Comparison of ENCODE assay signal across 9 mouse cellular contexts in genomic region chr12:5088639-5089038, GRCm38 (mm10).
A peak's percentile ranks its signal among the peaks of the same experiment; 100 is the strongest.
DNase-seq lines count a peak whose midpoint lies in the region; ATAC-seq lines count a peak whose summit lies in the region.
"Had no signal": no experiment of that assay in that cellular context is flagged by ENCODE, and none has a peak within 500 bp of the region (broad histone marks: within the 10 kb centered on the region; RNA-seq: fewer than 3 reads in every experiment).

No protein-coding gene starts in this region.

- no peak overlapping the region for H3K4me3 ChIP-seq in lung, embryonic 16.5 days (ENCODE audit: low read length)
- no peak overlapping the region for H3K4me3 ChIP-seq in forebrain, embryonic 14.5 days (ENCODE audit: low read depth, low read length)
- H3K4me3 ChIP-seq in intestine, embryonic 16.5 days (ENCODE audit: low read length) = no peak overlapping the region

- no peak overlapping the region for H3K9ac ChIP-seq in lung, embryonic 16.5 days (ENCODE audit: low read length)
- no peak overlapping the region for H3K9ac ChIP-seq in forebrain, embryonic 14.5 days (ENCODE audit: low read length)
- H3K9ac ChIP-seq in intestine, embryonic 16.5 days (ENCODE audit: low read depth, low read length) = no peak overlapping the region

- peaks cover 7% of the 10 kb centered on the region for H3K4me1 ChIP-seq in lung, embryonic 16.5 days (replicated peaks; ENCODE audit: control insufficient read depth, insufficient read depth, low read length)
- peaks cover 23% of the 10 kb centered on the region for H3K4me1 ChIP-seq in forebrain, embryonic 14.5 days (ENCODE audit: control insufficient read depth, insufficient read depth, low read length)
- peaks cover 6% of the 10 kb centered on the region; the same call in 1 of the 2 replicates for H3K4me1 ChIP-seq in intestine, embryonic 16.5 days (ENCODE audit: control insufficient read depth, insufficient read depth, low read length)

- H3K36me3 ChIP-seq in lung, embryonic 16.5 days (ENCODE audit: control insufficient read depth, insufficient read depth, low read length) = no peaks in the 10 kb centered on the region
- H3K36me3 ChIP-seq in forebrain, embryonic 14.5 days (ENCODE audit: control insufficient read depth, insufficient read depth, low read length) = peaks cover 39% of the 10 kb centered on the region
- no peaks in the 10 kb centered on the region; the same call in 1 of the 2 replicates for H3K36me3 ChIP-seq in intestine, embryonic 16.5 days (ENCODE audit: control insufficient read depth, insufficient read depth, low read length)

- DNase-seq in lung, adult 18-20 months = no peak
- peak; percentile 46 for DNase-seq in forebrain, embryonic 14.5 days (ENCODE audit: low spot score)
- peak; percentile 88 for DNase-seq in retina, postnatal 1 day
- no peak for DNase-seq in cerebellum, postnatal 36 days
- no peak for DNase-seq in left cerebral cortex, adult 11 months (ENCODE audit: low spot score)
- DNase-seq: thymus, postnatal 4 days had no signal

- peak; percentile 26; the same call in 1 of the 2 replicates for ATAC-seq in lung, embryonic 16.5 days (ENCODE audit: low read depth)
- ATAC-seq in forebrain, embryonic 14.5 days = peak; percentile 51
- ATAC-seq in intestine, embryonic 16.5 days = peak; percentile 23; the same call in 1 of the 2 replicates

- H3K27me3 ChIP-seq in lung, embryonic 16.5 days (ENCODE audit: control insufficient read depth, insufficient read depth, low read depth, low read length) = no peaks in the 10 kb centered on the region
- H3K27me3 ChIP-seq in forebrain, embryonic 14.5 days (replicated peaks; ENCODE audit: control insufficient read depth, insufficient read depth, low read length) = no peaks in the 10 kb centered on the region
- no peaks in the 10 kb centered on the region for H3K27me3 ChIP-seq in intestine, embryonic 16.5 days (replicated peaks; ENCODE audit: control insufficient read depth, insufficient read depth, low read length)

- H3K4me2 ChIP-seq in lung, embryonic 16.5 days (ENCODE audit: low read depth, low read length) = no peak overlapping the region
- H3K4me2 ChIP-seq in forebrain, embryonic 14.5 days (ENCODE audit: low read length) = no peak overlapping the region
- no peak overlapping the region for H3K4me2 ChIP-seq in intestine, embryonic 16.5 days (ENCODE audit: low read depth, low read length)

- WGBS in lung, embryonic 16.5 days = 29% methylated on average over 1 of the region's 1 CpGs
- 5% methylated on average over 1 of the region's 1 CpGs for WGBS in forebrain, embryonic 14.5 days
- 29% methylated on average over 1 of the region's 1 CpGs for WGBS in intestine, embryonic 16.5 days

- no peak overlapping the region for H3K27ac ChIP-seq in lung, embryonic 16.5 days (ENCODE audit: low read length)
- H3K27ac ChIP-seq in forebrain, embryonic 14.5 days (ENCODE audit: low read depth, low read length) = peak overlapping the region; percentile 84
- H3K27ac ChIP-seq in intestine, embryonic 16.5 days (ENCODE audit: low read length) = no peak overlapping the region
- H3K27ac ChIP-seq: kidney, postnatal 0 days had no signal

- no peaks in the 10 kb centered on the region for H3K9me3 ChIP-seq in lung, embryonic 16.5 days (ENCODE audit: control insufficient read depth, low read length)
- H3K9me3 ChIP-seq in forebrain, embryonic 14.5 days (replicated peaks; ENCODE audit: control insufficient read depth, low read length) = no peaks in the 10 kb centered on the region
- no peaks in the 10 kb centered on the region for H3K9me3 ChIP-seq in intestine, embryonic 16.5 days (ENCODE audit: control insufficient read depth, low read length)

Comparison
In these comparisons a context has a peak if more than half of its experiments do, and no peak if none do; other contexts are left out.
1. DNase-seq: peak in forebrain, embryonic 14.5 days (single experiment) and retina, postnatal 1 day (single experiment); none in lung, adult 18-20 months (0 of 2), cerebellum, postnatal 36 days (0 of 2) and left cerebral cortex, adult 11 months (single experiment).
2. Peak in every context shown above with its lines, with median percentiles within 50 percentile points of each other: ATAC-seq.